Mouse (Mus musculus): ENCODE results near the gene Poldip2.
A peak's percentile ranks its signal among the peaks of the same experiment; 100 is the strongest.

Poldip2 gene

GRCm38 (mm10) chr11:78544449-78545111 lies 32.6 kb downstream of the Poldip2 start:
- DNase-seq (ENCODE audit: low spot score): no peak

- no peak for DNase-seq (ENCODE audit: low spot score)
Observed at GRCm38 (mm10) chr11:78545181-78545580, 33.2 kb downstream of the Poldip2 start.

- DNase-seq (ENCODE audit: low spot score): no peak
Observed at GRCm38 (mm10) chr11:78547718-78548460, 35.9 kb downstream of the Poldip2 start.

- DNase-seq (ENCODE audit: low spot score): no peak
Observed at GRCm38 (mm10) chr11:78549491-78549987, 37.5 kb downstream of the Poldip2 start.

GRCm38 (mm10) chr11:78550168-78551058 lies 38.4 kb downstream of the Poldip2 start, which contains the start of gene Tmem97:
Gene Tmem97 (minus strand): TSS chr11:78550777.
- peak; percentile 76 for DNase-seq (ENCODE audit: low spot score)

GRCm38 (mm10) chr11:78551059-78551398 lies 39.0 kb downstream of the Poldip2 start:
- no peak for DNase-seq (ENCODE audit: low spot score)

GRCm38 (mm10) chr11:78555623-78556022 lies 43.6 kb downstream of the Poldip2 start:
- no peak for DNase-seq (ENCODE audit: low spot score)

GRCm38 (mm10) chr11:78556070-78556469 lies 44.1 kb downstream of the Poldip2 start:
- no peak for DNase-seq (ENCODE audit: low spot score)

- no peak for DNase-seq (ENCODE audit: low spot score)
Observed at GRCm38 (mm10) chr11:78557241-78557640, 45.2 kb downstream of the Poldip2 start.

- no peak for DNase-seq (ENCODE audit: low spot score)
Observed at GRCm38 (mm10) chr11:78560447-78560846, 48.5 kb downstream of the Poldip2 start.

GRCm38 (mm10) chr11:78566775-78567174 lies 54.8 kb downstream of the Poldip2 start:
- DNase-seq (ENCODE audit: low spot score): no peak

- DNase-seq (ENCODE audit: low spot score): no peak
Observed at GRCm38 (mm10) chr11:78567614-78568013, 55.6 kb downstream of the Poldip2 start.

GRCm38 (mm10) chr11:78568827-78569226 lies 56.8 kb downstream of the Poldip2 start:
- no peak for DNase-seq (ENCODE audit: low spot score)

GRCm38 (mm10) chr11:78569806-78570205 lies 57.8 kb downstream of the Poldip2 start:
- DNase-seq (ENCODE audit: low spot score): no peak

- DNase-seq (ENCODE audit: low spot score): no peak
Observed at GRCm38 (mm10) chr11:78571441-78571840, 59.4 kb downstream of the Poldip2 start.

GRCm38 (mm10) chr11:78571854-78572253 lies 59.9 kb downstream of the Poldip2 start:
- DNase-seq (ENCODE audit: low spot score): no peak

Data from urinary bladder, postnatal 10 days (tissue).